8 mouse cellular contexts compared by ENCODE assay signal in the genomic region with DNA sequence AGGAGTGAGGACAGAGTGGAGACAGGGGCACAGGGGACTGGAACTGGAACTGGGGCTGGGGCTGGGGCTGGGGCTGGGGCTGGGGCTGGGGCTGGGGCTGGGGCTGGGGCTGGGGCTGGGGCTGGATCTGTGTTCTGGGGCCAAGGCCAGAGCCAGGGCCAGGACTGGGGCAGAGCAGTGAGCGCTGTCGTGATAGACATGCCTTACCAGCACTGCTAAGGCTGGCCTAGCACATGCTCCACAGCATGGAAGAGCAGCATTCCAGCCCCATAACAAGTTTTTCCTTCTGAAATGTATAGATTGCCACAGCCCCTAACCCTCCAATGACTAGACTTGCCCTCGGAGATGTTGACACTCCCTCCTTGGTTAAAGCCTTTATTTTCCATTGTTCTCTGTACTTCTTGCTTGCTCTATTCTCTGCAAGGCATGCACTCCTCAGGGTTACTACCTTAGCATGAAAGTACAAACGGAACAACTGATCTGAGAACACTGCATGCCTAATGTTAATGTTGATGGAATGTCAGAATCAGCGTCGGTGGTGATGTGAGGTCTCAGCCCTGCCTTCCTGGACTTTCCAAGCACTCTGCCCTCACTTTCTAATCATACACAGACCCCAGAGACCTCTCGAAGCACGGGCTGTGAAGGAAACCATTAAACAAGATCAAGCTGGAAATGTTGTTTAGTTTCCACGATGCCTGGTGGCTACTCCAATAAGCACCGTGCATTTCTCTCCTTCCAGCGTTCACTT.
A peak's percentile ranks its signal among the peaks of the same experiment; 100 is the strongest.
DNase-seq lines count a peak whose midpoint lies in the region; ATAC-seq and TF ChIP-seq lines count a peak whose summit lies in the region.

No protein-coding gene starts in this region.

- 18% methylated on average over 11 of the region's 11 CpGs for WGBS in heart, embryonic 10.5 days
- WGBS in heart, adult 2 months = 21% methylated on average over 11 of the region's 11 CpGs
- WGBS in forebrain, embryonic 14.5 days = 66% methylated on average over 11 of the region's 11 CpGs
- WGBS in intestine, embryonic 16.5 days = 42% methylated on average over 11 of the region's 11 CpGs

- no peak for TF ChIP-seq EP300 in heart, adult 2 months (IDR thresholded peaks at IDR 0.05; ENCODE audit: insufficient read depth, low read depth, low read length)
- TF ChIP-seq EP300 in CH12.LX (IDR thresholded peaks at IDR 0.05; ENCODE audit: low read length) = no peak

- peak; percentile 60; the same call in 1 of the 2 replicates for ATAC-seq in forebrain, embryonic 14.5 days
- ATAC-seq in intestine, embryonic 16.5 days = peak; percentile 42

- H3K4me1 ChIP-seq in heart, embryonic 10.5 days = peaks cover 20% of the 10 kb centered on the region
- H3K4me1 ChIP-seq in heart, adult 2 months (ENCODE audit: control insufficient read depth, insufficient read depth, low read length) = peaks cover 4% of the 10 kb centered on the region
- peaks cover 0 to 3% of the 10 kb centered on the region in 2 experiments; a peak in 1 of 4 replicates for H3K4me1 ChIP-seq in CH12.LX (ENCODE audit: control insufficient read depth in 1 of 2, insufficient read depth in 2 of 2)
- H3K4me1 ChIP-seq in forebrain, embryonic 14.5 days (ENCODE audit: control insufficient read depth, insufficient read depth, low read length) = peaks cover 8% of the 10 kb centered on the region; the same call in 1 of the 2 replicates
- 0 out of 2 replicates have a peak, but pooled peaks cover 6% of the 10 kb centered on the region for H3K4me1 ChIP-seq in intestine, embryonic 16.5 days (ENCODE audit: control insufficient read depth, insufficient read depth, low read length)

- peak overlapping the region; percentile 90 for H3K27ac ChIP-seq in heart, embryonic 10.5 days
- H3K27ac ChIP-seq in heart, adult 2 months = no peak overlapping the region
- no peak overlapping the region for H3K27ac ChIP-seq in CH12.LX (ENCODE audit: insufficient read depth, low read depth)
- no peak overlapping the region for H3K27ac ChIP-seq in forebrain, embryonic 14.5 days (ENCODE audit: low read depth, low read length)
- no peak overlapping the region for H3K27ac ChIP-seq in intestine, embryonic 16.5 days (ENCODE audit: low read length)

- no peaks in the 10 kb centered on the region for H3K9me3 ChIP-seq in heart, embryonic 10.5 days
- peaks cover 3% of the 10 kb centered on the region for H3K9me3 ChIP-seq in CH12.LX (replicated peaks; ENCODE audit: low read length)
- H3K9me3 ChIP-seq in forebrain, embryonic 14.5 days (replicated peaks; ENCODE audit: control insufficient read depth, low read length) = no peaks in the 10 kb centered on the region
- H3K9me3 ChIP-seq in intestine, embryonic 16.5 days (ENCODE audit: control insufficient read depth, low read length) = no peaks in the 10 kb centered on the region

- H3K4me2 ChIP-seq in CH12.LX (ENCODE audit: insufficient read depth, low read depth, poor library complexity, severe bottlenecking) = peak overlapping the region; percentile 67; the same call in 1 of the 2 replicates
- peak overlapping the region; percentile 20; the same call in 1 of the 2 replicates for H3K4me2 ChIP-seq in forebrain, embryonic 14.5 days (ENCODE audit: low read length)
- peak overlapping the region; percentile 34 for H3K4me2 ChIP-seq in intestine, embryonic 16.5 days (ENCODE audit: low read depth, low read length)

- dilution Hi-C loops in CH12.LX (cut with MboI; ENCODE audit: extremely low pct_ligation_motif_present, extremely low pct_unique_long_range_greater_than_20kb, low sequenced_read_pairs) = no loop called here

- H3K27me3 ChIP-seq in heart, embryonic 10.5 days (ENCODE audit: insufficient read depth, poor library complexity, severe bottlenecking) = 0 out of 2 replicates have a peak, but pooled peaks cover 4% of the 10 kb centered on the region
- no peaks in the 10 kb centered on the region for H3K27me3 ChIP-seq in heart, adult 2 months (ENCODE audit: control insufficient read depth, insufficient read depth, low read length)
- H3K27me3 ChIP-seq in CH12.LX (replicated peaks) = no peaks in the 10 kb centered on the region
- no peaks in the 10 kb centered on the region for H3K27me3 ChIP-seq in forebrain, embryonic 14.5 days (replicated peaks; ENCODE audit: control insufficient read depth, insufficient read depth, low read length)
- H3K27me3 ChIP-seq in intestine, embryonic 16.5 days (replicated peaks; ENCODE audit: control insufficient read depth, insufficient read depth, low read length) = no peaks in the 10 kb centered on the region

- no peak for TF ChIP-seq RAD21 in CH12.LX (IDR thresholded peaks at IDR 0.05; ENCODE audit: low read depth, low read length)

- peak; percentile 78 for DNase-seq in heart, embryonic 10.5 days (ENCODE audit: low spot score)
- DNase-seq in heart, adult 2 months = no peak
- DNase-seq in CH12.LX (ENCODE audit: extremely low read depth) = no peak
- no peak for DNase-seq in forebrain, embryonic 14.5 days (ENCODE audit: low spot score)
- DNase-seq in adrenal gland, postnatal 25 days = no peak
- DNase-seq in urinary bladder, postnatal 36 days (ENCODE audit: low spot score in 2 of 2) = no peak
- DNase-seq in gastrocnemius, postnatal 14 days = no peak

- TF ChIP-seq POLR2A in heart, adult 2 months (IDR thresholded peaks at IDR 0.05; ENCODE audit: insufficient read depth, low read depth, low read length) = no peak
- TF ChIP-seq POLR2A in CH12.LX (IDR thresholded peaks at IDR 0.05; ENCODE audit: low read depth, low read length) = no peak

- intact Hi-C loops in heart, adult 2 months (cut with DNase I) = no loop called here
- intact Hi-C loops in gastrocnemius, postnatal 14 days (cut with DNase I; ENCODE audit: low total_unique reads) = no loop called here

- no peaks in the 10 kb centered on the region for H3K36me3 ChIP-seq in heart, embryonic 10.5 days
- H3K36me3 ChIP-seq in heart, adult 2 months (ENCODE audit: control insufficient read depth, insufficient read depth, low read length) = no peaks in the 10 kb centered on the region
- no peaks in the 10 kb centered on the region for H3K36me3 ChIP-seq in CH12.LX (replicated peaks in 1 of 2; ENCODE audit: control insufficient read depth in 1 of 2, insufficient read depth in 1 of 2, low read length in 1 of 2)
- no peaks in the 10 kb centered on the region for H3K36me3 ChIP-seq in forebrain, embryonic 14.5 days (ENCODE audit: control insufficient read depth, insufficient read depth, low read length)
- no peaks in the 10 kb centered on the region for H3K36me3 ChIP-seq in intestine, embryonic 16.5 days (ENCODE audit: control insufficient read depth, insufficient read depth, low read length)

- H3K4me3 ChIP-seq in heart, embryonic 10.5 days = peak overlapping the region; percentile 27
- no peak overlapping the region; the same call in 1 of the 2 replicates for H3K4me3 ChIP-seq in heart, adult 2 months
- H3K4me3 ChIP-seq in CH12.LX (replicated peaks in 1 of 3; ENCODE audit: low read depth in 2 of 3, low read length in 2 of 3, poor library complexity in 1 of 3) = no peak overlapping the region
- no peak overlapping the region for H3K4me3 ChIP-seq in forebrain, embryonic 14.5 days (ENCODE audit: low read depth, low read length)
- H3K4me3 ChIP-seq in intestine, embryonic 16.5 days (ENCODE audit: low read length) = 0 out of 2 replicates have a peak overlapping the region, but pooled peaks have one; percentile 8

- TF ChIP-seq CTCF in heart, adult 2 months (IDR thresholded peaks at IDR 0.05) = no peak
- TF ChIP-seq CTCF in CH12.LX (conservative IDR thresholded peaks at IDR 0.05 in 1 of 2, IDR thresholded peaks at IDR 0.05 in 1 of 2; ENCODE audit: low read depth in 2 of 2, low read length in 2 of 2) = no peak

- no peaks in the 10 kb centered on the region for H3K79me2 ChIP-seq in heart, adult 2 months (replicated peaks; ENCODE audit: control insufficient read depth, insufficient read depth, low read length)
- H3K79me2 ChIP-seq in CH12.LX (replicated peaks; ENCODE audit: control insufficient read depth, extremely low read depth, insufficient read depth, poor library complexity, severe bottlenecking) = no peaks in the 10 kb centered on the region

- in situ Hi-C loops in CH12.LX (cut with MboI; ENCODE audit: low pct_ligation_motif_present, low pct_unique_long_range_greater_than_20kb, low sequenced_read_pairs) = no loop called here

- no peak overlapping the region for H3K9ac ChIP-seq in heart, adult 2 months (ENCODE audit: low read depth, low read length)
- no peak overlapping the region for H3K9ac ChIP-seq in CH12.LX (ENCODE audit: insufficient read depth, low read depth)
- no peak overlapping the region for H3K9ac ChIP-seq in forebrain, embryonic 14.5 days (ENCODE audit: low read length)
- no peak overlapping the region for H3K9ac ChIP-seq in intestine, embryonic 16.5 days (ENCODE audit: low read depth, low read length)

TF ChIP-seq in CH12.LX, 34 proteins besides CTCF, POLR2A, EP300 and RAD21:
- no peak for TF ChIP-seq SMC3 (IDR thresholded peaks at IDR 0.05; ENCODE audit: low read depth, low read length)

Comparison
In these comparisons a context has a peak if more than half of its experiments do, and no peak if none do; other contexts are left out.
1. H3K4me3 ChIP-seq: peak in heart, embryonic 10.5 days (single experiment) and intestine, embryonic 16.5 days (single experiment); none in heart, adult 2 months (single experiment), CH12.LX (0 of 3) and forebrain, embryonic 14.5 days (single experiment).
2. Peak in every context shown above with its lines, with median percentiles within 50 percentile points of each other: H3K4me2 ChIP-seq.